Mouse (Mus musculus) cerebellum, postnatal 36 days (tissue): ENCODE results near the gene Eml2.
A peak's percentile ranks its signal among the peaks of the same experiment; 100 is the strongest.

Experiments
- DNase-seq, 2 experiments: peaks; one replicate each; pipeline ENCODE4 v3.0.0; 2021 to 2022; ENCODE audit warnings: mixed read lengths in 2 of 2

Eml2 gene

DNA sequence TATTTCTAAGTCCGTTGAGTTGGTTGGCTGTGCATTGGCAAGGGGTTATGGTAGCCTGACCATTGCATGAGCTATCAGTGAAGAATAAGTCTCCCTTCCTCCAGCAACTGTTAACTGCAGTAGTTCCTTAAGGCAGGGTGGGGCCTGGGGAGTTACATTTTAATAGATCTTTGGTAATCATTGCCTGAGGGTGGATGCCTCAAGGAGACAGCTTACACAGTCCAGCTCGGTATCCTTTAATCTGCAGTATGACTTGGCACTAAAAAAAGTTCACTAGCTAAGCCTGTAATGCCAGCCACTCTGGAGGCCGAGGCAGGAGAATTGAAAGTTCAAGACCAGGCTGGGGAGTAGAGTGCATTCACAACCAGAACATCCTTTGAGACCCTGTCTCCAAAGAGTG, 55.6 kb downstream of the Eml2 start:
- no peak for DNase-seq

DNA sequence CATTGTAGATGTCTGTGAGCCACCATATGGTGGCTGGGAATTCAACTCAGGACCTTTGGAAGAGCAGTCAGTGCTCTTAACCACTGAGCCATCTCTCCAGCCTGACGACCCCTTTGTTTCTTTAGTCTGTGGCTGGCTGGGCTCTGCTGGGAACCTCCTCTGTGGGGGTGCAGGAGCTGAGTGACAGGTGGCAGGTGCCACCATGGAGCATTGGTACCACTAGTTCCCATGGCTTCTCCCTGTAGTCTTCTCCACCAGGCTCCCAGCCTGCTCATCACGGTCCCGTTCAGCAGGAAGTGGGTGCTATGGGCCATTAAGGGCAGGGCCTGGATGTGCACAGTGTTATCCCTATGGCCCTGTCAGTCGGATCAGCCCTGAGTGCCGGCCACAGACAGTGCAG, 58.4 kb downstream of the Eml2 start:
- DNase-seq = no peak

DNA sequence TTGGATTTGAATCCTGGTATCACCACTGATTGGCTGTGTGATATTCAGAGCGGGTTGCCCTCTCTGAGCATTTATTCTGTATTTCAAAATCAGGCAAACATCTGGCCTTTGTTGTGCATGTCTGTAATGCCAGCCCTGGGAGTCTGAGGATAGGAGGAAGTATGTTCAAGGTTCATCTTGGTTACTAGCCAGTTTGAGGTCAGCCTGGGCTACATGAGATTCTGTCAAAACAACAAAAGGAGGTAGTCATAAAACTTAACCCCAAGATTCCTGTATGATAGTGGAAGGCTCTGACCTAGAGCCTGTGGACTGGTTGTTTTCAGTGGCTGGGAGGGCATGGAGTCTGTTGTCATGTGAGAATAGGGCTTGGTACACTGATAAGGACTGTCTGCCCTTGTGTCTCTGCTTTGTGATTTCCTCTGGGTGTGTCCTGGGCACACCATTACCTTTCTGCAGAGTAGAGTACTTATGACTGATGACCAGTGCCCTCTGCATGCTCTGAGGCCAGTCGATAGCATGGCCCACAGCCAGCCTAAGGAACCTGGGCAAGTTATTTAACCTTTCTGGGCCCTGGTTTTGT, 59.0 kb downstream of the Eml2 start:
- no peak for DNase-seq

DNA sequence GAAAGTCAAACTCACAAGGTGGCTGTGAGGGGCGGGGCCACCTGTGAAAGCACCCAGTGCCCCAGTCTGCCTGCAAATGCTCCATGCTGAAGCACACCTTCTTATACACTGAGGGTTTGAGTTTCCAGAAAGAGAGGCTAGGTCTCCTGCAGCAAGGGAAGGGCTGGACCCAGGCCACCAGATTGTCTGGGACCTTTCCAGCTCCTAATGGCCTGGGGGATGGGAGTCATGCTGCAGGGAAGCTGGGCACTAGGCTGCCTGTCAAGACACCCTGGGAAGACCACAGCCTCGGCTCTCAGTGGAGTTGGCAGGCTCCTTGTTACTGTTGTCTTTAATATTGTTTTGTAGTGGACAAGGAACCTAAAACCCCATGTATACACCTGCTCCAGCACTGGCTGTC, 60.2 kb downstream of the Eml2 start:
- DNase-seq = no peak

DNA sequence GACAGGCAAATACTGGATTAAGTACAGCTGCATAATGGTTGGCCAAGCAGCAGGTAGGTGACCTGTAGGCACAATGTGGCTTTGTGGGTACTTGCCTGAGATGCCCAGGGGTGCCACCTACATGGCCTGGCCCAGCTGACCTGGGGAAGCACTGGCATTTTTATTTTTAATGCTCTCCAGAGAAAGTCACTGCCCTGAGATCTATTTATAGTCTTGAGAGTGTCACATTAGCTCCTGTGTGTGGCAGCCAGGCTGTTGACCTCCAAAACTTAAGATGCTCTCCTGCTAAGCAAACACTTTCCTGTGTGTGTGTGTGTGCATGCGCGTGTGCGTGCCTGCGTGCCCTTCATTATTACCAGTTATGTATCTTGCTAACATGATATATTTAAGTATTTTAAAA, 62.1 kb downstream of the Eml2 start:
- DNase-seq = no peak

DNA sequence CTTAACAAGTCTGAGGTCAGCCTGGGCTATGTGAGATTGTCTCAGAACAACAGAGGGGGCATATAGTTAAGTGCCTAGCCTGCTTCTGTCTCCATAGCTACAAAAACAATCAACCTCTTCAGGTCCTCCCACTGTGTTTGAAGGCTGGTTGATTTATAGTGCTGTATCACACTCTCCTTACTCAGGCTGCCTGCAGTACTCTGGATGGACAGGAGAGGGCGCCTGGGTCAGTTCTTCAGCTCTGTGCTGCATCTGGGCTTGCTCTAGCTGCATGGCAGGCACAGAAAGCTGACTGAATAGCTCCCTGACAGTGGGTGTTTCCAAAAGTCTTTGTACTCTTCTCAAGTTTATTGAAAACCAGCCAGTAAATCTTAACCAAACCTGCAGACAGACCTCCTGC, 63.2 kb downstream of the Eml2 start:
- peak; percentile 93 to 97 for DNase-seq

DNA sequence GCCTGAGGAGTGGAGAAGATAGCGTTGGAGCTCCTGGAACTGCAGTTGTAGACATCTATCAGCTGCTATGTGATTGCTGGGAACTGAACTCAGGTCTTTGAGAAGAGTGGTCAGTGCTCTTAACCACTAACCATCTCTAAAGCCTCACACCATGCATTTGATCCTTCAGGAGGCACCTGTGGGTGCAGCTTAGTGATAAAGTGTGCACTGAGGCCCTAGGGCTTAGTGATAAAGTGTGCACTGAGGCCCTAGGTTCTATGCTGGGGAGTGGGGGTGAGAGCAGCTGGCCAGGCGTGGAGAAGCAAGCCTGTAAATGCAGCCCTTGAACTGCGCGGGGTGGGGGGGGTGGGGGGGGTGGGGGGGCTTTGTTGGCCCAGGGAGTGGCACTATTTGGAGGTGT, 63.8 kb downstream of the Eml2 start:
- DNase-seq = no peak

DNA sequence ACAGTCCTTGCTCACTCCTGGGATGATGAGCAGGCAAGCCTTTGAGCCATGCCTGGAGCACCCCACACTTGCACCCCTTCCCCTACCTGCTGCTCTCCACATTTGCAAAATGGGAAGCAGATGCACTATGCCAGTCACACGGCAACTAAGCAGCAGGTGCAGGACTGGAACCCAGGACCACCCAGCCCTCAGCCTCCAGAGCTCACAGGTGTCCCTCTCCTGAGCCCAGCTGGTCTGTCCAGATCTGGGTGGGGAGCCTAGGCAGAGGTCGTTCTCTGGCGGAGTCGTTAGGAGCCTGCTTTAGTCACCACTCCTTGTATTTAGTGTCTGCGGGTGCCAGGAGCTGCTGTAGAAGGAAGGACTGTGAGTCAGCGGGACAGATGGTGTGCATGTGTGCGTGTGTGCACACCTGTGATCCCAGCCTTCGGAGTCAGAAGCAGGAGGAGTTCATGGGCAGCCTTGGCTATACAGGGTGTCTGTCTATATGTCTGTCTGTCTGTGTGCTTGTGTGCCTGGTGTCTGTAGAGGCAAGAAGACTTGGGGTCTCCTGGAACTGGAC, 64.8 kb downstream of the Eml2 start:
- DNase-seq = no peak

DNA sequence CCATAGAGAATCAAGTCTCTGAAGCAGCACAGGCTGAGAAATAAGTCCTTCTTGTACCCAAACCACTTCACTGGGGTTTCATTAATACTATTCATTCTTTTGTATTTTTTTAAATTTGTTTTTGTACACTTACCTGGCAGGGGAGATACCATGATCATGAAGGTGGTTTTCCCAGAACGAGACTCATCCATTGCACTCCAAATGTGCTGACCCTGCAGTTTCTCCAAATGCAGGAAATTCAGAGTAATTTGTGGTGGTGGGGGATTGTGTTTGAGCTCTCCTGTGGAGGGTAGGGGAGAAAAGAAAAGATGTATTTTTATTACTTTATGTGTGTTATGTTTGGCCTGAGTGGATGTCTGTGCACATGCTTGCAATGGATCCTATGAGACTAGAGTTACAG, 65.8 kb downstream of the Eml2 start:
- DNase-seq = no peak

DNA sequence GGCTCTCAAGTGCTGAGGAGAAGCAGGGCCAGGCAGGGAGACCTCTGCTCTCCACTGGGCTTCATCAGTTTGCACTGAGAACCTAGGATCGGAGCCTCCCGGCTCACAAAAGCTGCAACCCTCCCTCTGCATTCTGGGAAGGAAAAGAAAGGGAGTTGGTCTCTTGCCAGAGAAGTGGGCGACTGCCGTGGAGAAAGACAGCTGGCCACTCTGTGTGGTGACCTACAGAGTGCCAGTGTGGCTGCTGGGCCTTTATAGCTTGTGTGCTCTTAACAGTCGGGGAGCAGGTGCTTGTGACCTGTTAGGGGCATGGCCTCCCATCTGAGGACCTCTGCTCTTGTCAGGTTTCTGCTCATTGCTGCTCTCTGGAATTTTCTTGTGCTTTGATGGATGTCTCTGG, 67.6 kb downstream of the Eml2 start:
- DNase-seq = no peak

DNA sequence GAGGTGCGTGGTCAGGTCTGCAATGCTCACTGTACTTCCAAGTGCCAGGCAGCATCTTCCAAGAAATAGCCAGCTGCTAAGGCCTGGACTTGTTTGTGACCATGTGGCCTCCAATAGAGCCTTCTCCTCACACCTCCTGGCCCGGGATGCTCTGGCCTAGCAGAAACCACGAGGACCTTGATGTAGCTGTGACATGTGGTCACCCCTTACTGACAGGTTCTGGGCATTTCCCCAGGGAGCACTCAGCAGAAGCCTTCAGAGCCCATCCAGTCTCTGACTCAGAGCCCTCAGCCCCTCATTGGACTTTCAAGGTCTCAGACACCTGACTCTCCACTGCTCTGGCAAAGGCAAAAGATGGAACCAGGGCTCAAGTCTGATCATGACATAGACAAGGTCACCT, 68.9 kb downstream of the Eml2 start:
- DNase-seq = no peak

DNA sequence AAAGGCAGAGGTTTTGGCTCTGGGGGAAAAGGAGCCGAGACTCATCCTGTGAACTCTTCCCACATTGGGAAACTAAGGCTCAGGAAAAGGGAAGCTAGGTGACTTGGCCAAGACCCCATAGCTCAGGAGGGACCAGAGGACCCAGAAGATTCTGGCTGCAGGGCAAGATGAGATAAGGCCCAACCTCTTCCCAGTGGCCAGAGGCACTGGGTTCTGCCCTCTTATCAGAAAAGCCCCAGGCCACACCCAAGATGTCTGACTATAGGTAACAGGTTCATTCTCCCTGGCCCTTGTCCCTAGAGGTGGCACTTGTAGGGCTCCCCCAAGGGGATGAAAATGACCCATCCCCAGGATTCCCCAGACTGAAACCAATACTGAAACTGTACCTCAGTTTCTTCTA, 70.6 kb downstream of the Eml2 start:
- DNase-seq = no peak

DNA sequence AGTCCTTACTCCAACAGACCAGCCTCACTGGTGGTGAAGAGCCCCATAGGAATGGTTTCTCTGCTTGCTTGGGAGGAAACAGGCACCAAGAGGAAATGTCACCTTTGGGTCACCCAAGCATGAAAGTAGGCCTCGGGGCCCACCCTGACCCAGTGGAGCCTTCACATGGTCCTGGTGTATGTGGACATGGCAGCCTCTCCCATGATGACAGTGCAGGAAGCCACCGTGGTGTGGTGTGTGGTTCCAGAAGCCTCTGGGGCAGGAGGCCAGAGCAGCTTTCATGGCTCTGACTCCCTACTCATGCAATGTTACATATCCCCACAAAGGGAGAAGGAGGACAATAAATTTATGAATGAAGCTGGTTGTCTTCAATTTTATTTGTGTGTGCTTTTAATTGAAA, 71.3 kb downstream of the Eml2 start:
- no peak for DNase-seq

DNA sequence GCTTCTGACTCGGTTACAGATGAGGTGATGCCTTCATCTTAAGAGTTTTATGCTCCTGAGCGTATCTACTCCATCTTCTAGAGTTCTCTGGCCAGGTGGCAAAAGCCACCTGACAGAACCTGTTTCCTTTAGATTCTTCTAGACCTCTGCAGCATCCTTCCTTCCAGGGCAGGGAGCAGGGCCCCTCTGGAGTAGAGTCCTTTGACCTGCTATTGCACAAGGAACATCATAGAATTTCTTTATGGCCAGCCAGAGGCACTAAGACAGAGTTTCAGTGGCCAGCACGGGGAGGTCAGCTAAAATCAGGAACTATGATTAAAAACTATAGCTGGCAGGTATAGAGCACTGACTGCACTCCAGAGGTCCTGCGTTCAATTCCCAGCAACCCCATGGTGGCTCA, 75.9 kb downstream of the Eml2 start:
- DNase-seq = no peak

DNA sequence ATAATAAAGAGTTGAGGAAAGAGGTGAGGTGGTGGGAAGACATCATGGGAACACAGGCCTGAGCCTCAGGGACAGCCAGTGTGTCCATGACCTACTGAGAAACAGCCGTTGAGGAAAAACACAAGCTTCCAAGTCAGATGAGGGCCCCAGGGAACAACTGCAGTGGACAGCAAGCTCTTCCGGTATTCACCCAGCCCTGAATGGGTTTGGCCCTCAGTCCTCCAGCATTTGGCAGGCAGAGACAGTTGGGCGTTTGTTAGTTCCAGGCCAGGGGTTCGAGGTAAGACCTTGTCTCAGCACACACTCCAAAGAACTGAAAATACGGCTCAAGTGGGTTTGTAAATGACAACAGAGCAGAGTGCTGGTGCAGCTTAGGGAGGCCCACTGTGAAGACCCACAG, 77.2 kb downstream of the Eml2 start:
- DNase-seq = no peak

DNA sequence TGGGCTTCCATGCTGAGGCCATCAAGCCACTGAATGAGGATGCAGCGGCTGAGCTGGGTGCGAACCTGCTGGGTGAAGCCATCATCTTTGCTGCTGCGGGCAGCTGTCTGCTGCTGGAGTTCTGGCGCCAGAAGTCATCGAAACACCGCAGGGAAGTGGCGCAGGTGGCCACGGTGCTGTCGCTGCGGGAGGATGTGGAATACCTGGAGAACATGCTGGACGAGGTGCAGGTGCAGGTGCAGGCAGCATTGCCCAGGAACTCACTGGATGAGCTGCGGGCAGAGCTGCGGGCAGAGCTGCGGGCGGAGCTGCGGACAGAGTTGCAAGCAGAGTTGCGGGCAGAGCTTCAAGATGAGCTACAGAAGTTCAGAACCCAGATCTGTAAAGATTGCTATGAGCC, 79.2 kb downstream of the Eml2 start:
- no peak for DNase-seq
